Mouse (Mus musculus) liver, embryonic 14.5 days (tissue): ENCODE data around the gene Avpr2. TPM values are rescaled to one million over a fixed set of nuclear protein-coding genes. Genes with fewer than 3 reads are reported as not detected.
A peak's percentile ranks its signal among the peaks of the same experiment; 100 is the strongest.

Experiments
- ATAC-seq: fragments of 200-750 bp; cut with Nextera tagmentation; 2 replicates; pipeline ENCODE4 v1.8.0; 2017; ENCODE audit warnings: moderate number of reproducible peaks, mild to moderate bottlenecking, moderate library complexity; ENCODE audit not compliant: insufficient read depth
- DNase-seq, 3 experiments: peaks; one replicate each; pipeline ENCODE4 v3.0.0-alpha.2; 2012 to 2013; ENCODE audit warnings: low read depth in 3 of 3, low spot score in 3 of 3
- H3K27ac ChIP-seq: fragments of 300-500 bp; sonication (generic); 2 replicates; pipeline ENCODE4 v1.5.1; 2014; ENCODE audit warnings: moderate library complexity, mild to moderate bottlenecking, control low read depth, inconsistent platforms
- H3K27me3 ChIP-seq: fragments of 300-500 bp; sonication (generic); 2 replicates; pipeline ENCODE4 v1.6.1; 2014; ENCODE audit warnings: mild to moderate bottlenecking, low read length, moderate library complexity; ENCODE audit not compliant: control insufficient read depth, insufficient read depth
- H3K36me3 ChIP-seq: fragments of 300-500 bp; sonication (generic); replicated peaks from 2 replicates; pipeline ENCODE4 v1.6.1; 2014; ENCODE audit warnings: low read depth; ENCODE audit not compliant: control insufficient read depth, insufficient read depth
- H3K4me1 ChIP-seq, 2 experiments: fragments of 200-500 bp in 1 of 2; fragments of 300-500 bp in 1 of 2; sonication (generic) in 1 of 2; replicated peaks; 2 replicates each; pipeline ENCODE4 v1.6.1; 2012 to 2014; ENCODE audit warnings: antibody characterized with exemption in 1 of 2, inconsistent platforms in 1 of 2, low read length in 1 of 2; ENCODE audit not compliant: control insufficient read depth in 2 of 2, insufficient read depth in 2 of 2
- H3K4me2 ChIP-seq: fragments of 300-500 bp; sonication (generic); 2 replicates; pipeline ENCODE4 v1.6.1; 2014; ENCODE audit warnings: low read depth, mild to moderate bottlenecking, control low read depth, moderate library complexity
- H3K4me3 ChIP-seq, 2 experiments: fragments of 200-500 bp in 1 of 2; fragments of 300-500 bp in 1 of 2; sonication (generic) in 1 of 2; 2 replicates each; pipeline ENCODE4 v1.5.1; 2012 to 2014; ENCODE audit warnings: low read depth in 2 of 2, low read length in 2 of 2, mild to moderate bottlenecking in 2 of 2, control low read depth in 1 of 2, inconsistent platforms in 1 of 2, moderate library complexity in 1 of 2; ENCODE audit not compliant: insufficient read depth in 1 of 2
- H3K9ac ChIP-seq: fragments of 300-500 bp; sonication (generic); replicated peaks from 2 replicates; pipeline ENCODE4 v1.6.1; 2014; ENCODE audit warnings: mild to moderate bottlenecking, control low read depth, moderate library complexity
- H3K9me3 ChIP-seq: fragments of 300-500 bp; sonication (generic); 2 replicates; pipeline ENCODE4 v1.6.1; 2016; ENCODE audit warnings: low read length, mixed read lengths; ENCODE audit not compliant: control insufficient read depth
- CTCF ChIP-seq: IDR thresholded peaks from 2 replicates; pipeline ENCODE4 v1.5.1; 2016; ENCODE audit warnings: antibody characterized with exemption, low read depth, control low read depth
- EP300 ChIP-seq: IDR thresholded peaks from 2 replicates; pipeline ENCODE4 v1.6.1; 2016; ENCODE audit warnings: antibody characterized with exemption, low read depth
- WGBS: fragments of 180-500 bp; shearing (Covaris S2); extraction: QIAGEN DNeasy Blood & Tissue Kit; methylation state at CpG from one replicate; pipeline ENCODE4 v1.1.7; 2014; ENCODE audit not compliant: insufficient replicate concordance; 5-methylcytosine and 5-hydroxymethylcytosine counted together
- polyA plus RNA-seq, 2 experiments: library from polyadenylated mRNA; depleted of rRNA in 1 of 2; stranded (reverse) in 1 of 2; unstranded in 1 of 2; fragments of >200 nt; fragmentation: Nextera tagmentation in 1 of 2; extraction: Ambion mirVana in 1 of 2; gene quantifications; 2 replicates each; pipeline versions ENCODE4 v1.2.1 to v1.2.3; 2012 to 2014

Avpr2 gene
- polyA plus RNA-seq, 2 experiments = 0.01 TPM; not detected in 1

GRCm38 (mm10) chrX:73914827-73915703 is 23.2 kb downstream of the Avpr2 start:
- peak overlapping the region; percentile 76 for H3K4me2 ChIP-seq
- 22% methylated on average over 31 of the region's 31 CpGs for WGBS
- peak overlapping the region; percentile 72 for H3K27ac ChIP-seq
- ATAC-seq (peak; percentile 95), DNase-seq (peak; percentile 92 to 93 (median 93))
- peak overlapping the region; percentile 48 to 51 for H3K4me3 ChIP-seq
- H3K36me3 ChIP-seq = no peaks in the 10 kb centered on the region; the same call in 1 of the 2 replicates
- no peaks in the 10 kb centered on the region for H3K9me3 ChIP-seq
- TF ChIP-seq CTCF = peak; percentile 79
- no peak for TF ChIP-seq EP300
- no peaks in the 10 kb centered on the region for H3K27me3 ChIP-seq
- peak overlapping the region; percentile 31 for H3K9ac ChIP-seq
- peaks cover 2 to 25% of the 10 kb centered on the region in 2 experiments; a peak in 3 of 4 replicates for H3K4me1 ChIP-seq

- Histone ChIP-seq H3K36me3 (no peaks in the 10 kb centered on the region; the same call in 1 of the 2 replicates), H3K27ac (no peak overlapping the region), H3K9ac (no peak overlapping the region), H3K27me3 (no peaks in the 10 kb centered on the region), H3K4me3 (no peak overlapping the region), H3K9me3 (no peaks in the 10 kb centered on the region), H3K4me2 (no peak overlapping the region), H3K4me1 (peaks cover 2 to 15% of the 10 kb centered on the region in 2 experiments; a peak in 2 of 4 replicates)
- ATAC-seq (no peak), DNase-seq (no peak)
- 67% methylated on average over 8 of the region's 8 CpGs for WGBS
- no peak for TF ChIP-seq CTCF
- no peak for TF ChIP-seq EP300
These were observed 25.0 kb downstream of the Avpr2 start for GRCm38 (mm10) chrX:73916945-73917344.

GRCm38 (mm10) chrX:73918631-73919030 is 26.7 kb downstream of the Avpr2 start:
- ATAC-seq = no peak
- 65% methylated on average over 5 of the region's 5 CpGs for WGBS
- Histone ChIP-seq H3K9ac (no peak overlapping the region), H3K9me3 (no peaks in the 10 kb centered on the region), H3K36me3 (no peaks in the 10 kb centered on the region; the same call in 1 of the 2 replicates), H3K27me3 (no peaks in the 10 kb centered on the region), H3K4me2 (no peak overlapping the region), H3K27ac (no peak overlapping the region), H3K4me1 (peaks cover 2 to 15% of the 10 kb centered on the region in 2 experiments; a peak in 2 of 4 replicates), H3K4me3 (no peak overlapping the region)
- no peak for TF ChIP-seq EP300
- no peak for TF ChIP-seq CTCF
- no peak for DNase-seq

- H3K27ac ChIP-seq = peak overlapping the region; percentile 41
- H3K27me3 ChIP-seq = no peaks in the 10 kb centered on the region
- peak overlapping the region; percentile 77 for H3K4me2 ChIP-seq
- H3K36me3 ChIP-seq = no peaks in the 10 kb centered on the region; the same call in 1 of the 2 replicates
- ATAC-seq (peak; percentile 12; the same call in 1 of the 2 replicates), DNase-seq (no peak)
- H3K9me3 ChIP-seq = no peaks in the 10 kb centered on the region
- peaks cover 0 to 3% of the 10 kb centered on the region in 2 experiments; a peak in 1 of 4 replicates for H3K4me1 ChIP-seq
- 9% methylated on average over 34 of the region's 34 CpGs for WGBS
- H3K9ac ChIP-seq = peak overlapping the region; percentile 77
- TF ChIP-seq CTCF = no peak
- peak overlapping the region; percentile 73 to 79 for H3K4me3 ChIP-seq
These were observed 29.5 kb downstream of the Avpr2 start for GRCm38 (mm10) chrX:73921285-73921822.
